Mouse (Mus musculus) limb, embryonic 11.5 days (tissue): ENCODE data around the gene Rims3. TPM values are rescaled to one million over a fixed set of nuclear protein-coding genes. Genes with fewer than 3 reads are reported as not detected.

Source experiments
- ATAC-seq: fragments of 200-750 bp; cut with Nextera tagmentation; 2 replicates; pipeline ENCODE4 v1.8.0; 2017; ENCODE audit warnings: low read depth; ENCODE audit not compliant: insufficient number of reproducible peaks, low FRiP score, low TSS enrichment
- DNase-seq: peaks from one replicate; pipeline ENCODE4 v3.0.0-alpha.2; 2015; ENCODE audit warnings: low spot score
- H3K27ac ChIP-seq: fragments of 300-500 bp; sonication (generic); replicated peaks from 2 replicates; pipeline ENCODE4 v1.5.1; 2014; ENCODE audit warnings: low read depth, mild to moderate bottlenecking, low read length
- H3K27me3 ChIP-seq: fragments of 300-500 bp; sonication (generic); 2 replicates; pipeline ENCODE4 v1.6.1; 2014; ENCODE audit warnings: mild to moderate bottlenecking, low read length, mixed read lengths; ENCODE audit not compliant: control insufficient read depth, insufficient read depth
- H3K36me3 ChIP-seq: fragments of 300-500 bp; sonication (generic); 2 replicates; pipeline ENCODE4 v1.6.1; 2014; ENCODE audit warnings: mild to moderate bottlenecking, low read length, moderate library complexity, mixed read lengths; ENCODE audit not compliant: control insufficient read depth, insufficient read depth
- H3K4me1 ChIP-seq: fragments of 300-500 bp; sonication (generic); 2 replicates; pipeline ENCODE4 v1.6.1; 2014; ENCODE audit warnings: low read length, mixed read lengths; ENCODE audit not compliant: control insufficient read depth, insufficient read depth
- H3K4me2 ChIP-seq: fragments of 300-500 bp; sonication (generic); 2 replicates; pipeline ENCODE4 v1.6.1; 2014; ENCODE audit warnings: low read depth, mild to moderate bottlenecking, moderate library complexity; ENCODE audit not compliant: severe bottlenecking
- H3K4me3 ChIP-seq: fragments of 300-500 bp; sonication (generic); 2 replicates; pipeline ENCODE4 v1.5.1; 2014; ENCODE audit warnings: low read depth, low read length
- H3K9ac ChIP-seq: fragments of 300-500 bp; sonication (generic); 2 replicates; pipeline ENCODE4 v1.6.1; 2014; ENCODE audit warnings: mild to moderate bottlenecking, low read length
- H3K9me3 ChIP-seq: fragments of 300-500 bp; sonication (generic); 2 replicates; pipeline ENCODE4 v1.6.1; 2016; ENCODE audit warnings: low read length; ENCODE audit not compliant: control insufficient read depth
- WGBS: fragments of 180-500 bp; shearing (Covaris S2); extraction: QIAGEN DNeasy Blood & Tissue Kit; methylation state at CpG from one replicate; pipeline ENCODE4 v1.1.7; 2014; 5-methylcytosine and 5-hydroxymethylcytosine counted together
- polyA plus RNA-seq: library from polyadenylated mRNA; unstranded; fragments of >200 nt; fragmentation: Nextera tagmentation; extraction: Ambion mirVana; gene quantifications from 2 replicates; pipeline ENCODE4 v1.2.1, GENCODE M21; 2014

Gene Rims3
- polyA plus RNA-seq, 1 experiment from 2014 or later: 0.51 TPM

GRCm38 (mm10) chr4:120911086-120911485, 56.5 kb downstream of the Rims3 start:
- no peak overlapping the region for H3K27ac ChIP-seq
- H3K9me3 ChIP-seq: no peaks in the 10 kb centered on the region
- H3K4me3 ChIP-seq: no peak overlapping the region
- WGBS: 86% methylated on average over 6 of the region's 6 CpGs
- H3K4me2 ChIP-seq: no peak overlapping the region
- ATAC-seq: no peak
- no peaks in the 10 kb centered on the region for H3K4me1 ChIP-seq
- no peaks in the 10 kb centered on the region for H3K36me3 ChIP-seq
- no peak for DNase-seq
- no peaks in the 10 kb centered on the region for H3K27me3 ChIP-seq
- H3K9ac ChIP-seq: no peak overlapping the region

GRCm38 (mm10) chr4:120912866-120913265, 58.2 kb downstream of the Rims3 start:
- Histone ChIP-seq H3K27me3 (no peaks in the 10 kb centered on the region), H3K27ac (no peak overlapping the region), H3K9me3 (no peaks in the 10 kb centered on the region), H3K9ac (no peak overlapping the region), H3K36me3 (no peaks in the 10 kb centered on the region), H3K4me1 (no peaks in the 10 kb centered on the region), H3K4me2 (no peak overlapping the region), H3K4me3 (no peak overlapping the region)
- 45% methylated on average over 4 of the region's 4 CpGs for WGBS
- DNase-seq: no peak
- no peak for ATAC-seq

- ATAC-seq (no peak), DNase-seq (no peak)
- no peaks in the 10 kb centered on the region for H3K36me3 ChIP-seq
- no peaks in the 10 kb centered on the region for H3K4me1 ChIP-seq
- no peak overlapping the region for H3K27ac ChIP-seq
- no peak overlapping the region for H3K9ac ChIP-seq
- H3K4me2 ChIP-seq: no peak overlapping the region
- no peak overlapping the region for H3K4me3 ChIP-seq
- WGBS: 67% methylated on average over 8 of the region's 8 CpGs
- no peaks in the 10 kb centered on the region for H3K27me3 ChIP-seq
- H3K9me3 ChIP-seq: no peaks in the 10 kb centered on the region
Observed at GRCm38 (mm10) chr4:120913443-120913842, 58.8 kb downstream of the Rims3 start.

- no peak overlapping the region for H3K4me3 ChIP-seq
- H3K4me2 ChIP-seq: no peak overlapping the region
- DNase-seq: no peak
- H3K9ac ChIP-seq: no peak overlapping the region
- WGBS: 81% methylated on average over 1 of the region's 1 CpGs
- H3K4me1 ChIP-seq: no peaks in the 10 kb centered on the region
- no peak for ATAC-seq
- H3K27me3 ChIP-seq: no peaks in the 10 kb centered on the region
- no peaks in the 10 kb centered on the region for H3K9me3 ChIP-seq
- no peak overlapping the region for H3K27ac ChIP-seq
- H3K36me3 ChIP-seq: no peaks in the 10 kb centered on the region
Observed at GRCm38 (mm10) chr4:120913861-120914260, 59.2 kb downstream of the Rims3 start.

- H3K4me1 ChIP-seq: no peaks in the 10 kb centered on the region
- ATAC-seq (no peak), DNase-seq (no peak)
- no peaks in the 10 kb centered on the region for H3K36me3 ChIP-seq
- no peaks in the 10 kb centered on the region for H3K27me3 ChIP-seq
- H3K9ac ChIP-seq: no peak overlapping the region
- no peaks in the 10 kb centered on the region for H3K9me3 ChIP-seq
- WGBS: 79% methylated on average over 4 of the region's 4 CpGs
- H3K4me3 ChIP-seq: no peak overlapping the region
- no peak overlapping the region for H3K27ac ChIP-seq
- H3K4me2 ChIP-seq: no peak overlapping the region
Observed at GRCm38 (mm10) chr4:120914501-120914900, 59.9 kb downstream of the Rims3 start.

GRCm38 (mm10) chr4:120921461-120921860, 66.8 kb downstream of the Rims3 start:
- no peak overlapping the region for H3K9ac ChIP-seq
- no peak overlapping the region for H3K27ac ChIP-seq
- no peaks in the 10 kb centered on the region for H3K27me3 ChIP-seq
- ATAC-seq (no peak), DNase-seq (no peak)
- H3K4me2 ChIP-seq: no peak overlapping the region
- no peaks in the 10 kb centered on the region for H3K4me1 ChIP-seq
- WGBS: 95% methylated on average over 8 of the region's 8 CpGs
- H3K36me3 ChIP-seq: peaks cover 13% of the 10 kb centered on the region
- peaks cover 4% of the 10 kb centered on the region; the same call in 1 of the 2 replicates for H3K9me3 ChIP-seq
- no peak overlapping the region for H3K4me3 ChIP-seq

GRCm38 (mm10) chr4:120924554-120925299, 70.1 kb downstream of the Rims3 start, which contains the start of gene Exo5:
TSS of gene Exo5 (minus strand) at chr4:120925017.
- H3K4me1 ChIP-seq: no peaks in the 10 kb centered on the region
- H3K4me3 ChIP-seq: peak within 1 kb of the TSS; percentile 69
- DNase-seq: peak; percentile 96
- H3K4me2 ChIP-seq: peak within 1 kb of the TSS; percentile 53
- H3K9me3 ChIP-seq: peaks cover 4% of the 10 kb centered on the region; the same call in 1 of the 2 replicates
- H3K27me3 ChIP-seq: no peaks in the 10 kb centered on the region
- under 1% methylated on average over 33 of the region's 33 CpGs for WGBS
- peak within 1 kb of the TSS; percentile 77 for H3K27ac ChIP-seq
- ATAC-seq: peak; percentile 96
- H3K36me3 ChIP-seq: peaks cover 13% of the 10 kb centered on the region
- peak within 1 kb of the TSS; percentile 86 for H3K9ac ChIP-seq

- Histone ChIP-seq H3K27ac (no peak overlapping the region; the same call in 1 of the 2 replicates), H3K9ac (peak overlapping the region; percentile 44; the same call in 1 of the 2 replicates), H3K9me3 (peaks cover 4% of the 10 kb centered on the region; the same call in 1 of the 2 replicates), H3K27me3 (no peaks in the 10 kb centered on the region), H3K4me2 (peak overlapping the region; percentile 53), H3K4me3 (peak overlapping the region; percentile 69), H3K4me1 (no peaks in the 10 kb centered on the region), H3K36me3 (peaks cover 14% of the 10 kb centered on the region)
- no peak for ATAC-seq
- no peak for DNase-seq
- 14% methylated on average over 3 of the region's 3 CpGs for WGBS
Observed at GRCm38 (mm10) chr4:120925386-120925785, 70.8 kb downstream of the Rims3 start.
